Mouse (Mus musculus): ENCODE measurements at regions not wholly inside any gene's neighbourhood (a gene's known extent, or its start where the extent isn't known, plus 50 kb on each side); places are given as distances from the start of the nearest gene placed in this dataset.

DNA sequence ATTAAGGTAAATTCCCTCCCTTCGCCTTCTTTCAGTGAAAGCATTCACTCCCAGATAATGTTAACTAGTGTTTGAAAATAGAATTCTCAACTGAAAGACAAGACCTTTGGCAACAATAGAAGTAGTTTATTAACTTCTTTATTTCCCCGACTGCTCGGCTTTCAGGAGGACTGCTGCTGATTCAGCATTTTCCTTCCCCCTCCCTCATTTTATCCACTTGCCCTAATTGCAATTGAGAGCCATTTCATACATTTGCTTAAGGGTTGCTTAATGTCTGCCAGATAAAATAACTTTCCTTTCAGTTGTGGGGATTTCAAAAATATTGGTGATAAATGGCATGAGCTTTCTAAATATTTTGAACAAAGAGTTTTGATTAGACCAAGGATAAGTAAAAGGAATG is 744.5 kb downstream of the Brinp3 start:
- DNase-seq (ENCODE audit: low spot score), result no peak

DNA sequence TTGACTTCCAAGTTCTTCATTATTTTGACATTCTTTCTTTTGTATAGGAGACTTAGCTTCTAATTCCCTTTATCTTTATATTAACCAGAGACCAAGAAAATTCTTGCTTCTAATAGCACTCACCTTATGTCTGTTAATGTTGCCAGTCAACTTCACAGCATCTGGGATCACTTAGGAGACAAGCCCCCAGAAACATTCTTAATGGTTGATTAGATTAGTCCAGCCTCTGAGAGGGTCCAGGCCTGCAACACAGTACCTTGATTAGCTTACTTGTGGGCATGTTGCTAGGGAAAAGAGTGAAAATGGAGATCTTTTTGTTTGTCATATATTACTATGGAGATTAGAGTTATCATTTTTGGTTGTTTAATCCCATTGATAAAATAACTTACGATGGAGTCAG is 778.8 kb downstream of the Brinp3 start:
- DNase-seq (ENCODE audit: low spot score), result no peak

DNA sequence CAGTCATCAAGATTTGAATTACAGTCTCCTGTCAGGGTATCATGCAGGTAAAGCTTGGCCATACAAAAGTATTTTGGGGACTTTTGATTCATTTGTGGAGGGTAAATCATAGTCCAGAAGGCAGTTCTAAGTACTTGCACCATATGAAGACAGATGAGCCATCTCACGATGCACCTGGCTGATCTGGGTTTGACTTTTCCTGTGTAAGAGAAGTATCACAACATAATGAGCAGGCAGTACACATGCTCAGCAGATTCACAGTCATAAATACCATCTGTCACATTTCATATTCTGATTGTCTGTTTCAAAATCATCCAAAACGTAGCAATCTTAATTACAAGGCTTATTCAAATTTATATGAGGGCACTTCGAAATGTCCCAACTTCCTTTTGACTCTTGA is 796.6 kb downstream of the Brinp3 start:
- no peak for DNase-seq (ENCODE audit: low spot score)

DNA sequence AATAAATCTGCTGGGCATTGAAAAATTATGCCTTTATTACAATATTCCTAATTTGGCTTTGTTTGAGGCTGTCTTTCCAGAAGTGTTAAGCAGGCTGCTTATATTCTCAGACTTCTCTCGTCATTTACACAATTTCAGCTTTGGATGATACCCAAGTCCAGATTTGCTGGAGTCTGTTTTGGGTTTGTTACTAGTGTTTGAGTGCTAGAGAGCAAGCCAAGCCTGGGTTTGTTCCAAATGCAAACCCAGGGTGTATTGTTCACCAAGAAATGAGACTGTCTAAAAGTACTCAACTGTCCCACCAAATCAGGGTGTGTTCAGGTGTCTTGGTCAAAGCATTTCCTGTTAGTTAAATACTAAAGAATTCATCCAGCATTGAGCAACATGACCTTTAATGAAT is 814.7 kb downstream of the Brinp3 start:
- no peak for DNase-seq (ENCODE audit: low spot score)

DNA sequence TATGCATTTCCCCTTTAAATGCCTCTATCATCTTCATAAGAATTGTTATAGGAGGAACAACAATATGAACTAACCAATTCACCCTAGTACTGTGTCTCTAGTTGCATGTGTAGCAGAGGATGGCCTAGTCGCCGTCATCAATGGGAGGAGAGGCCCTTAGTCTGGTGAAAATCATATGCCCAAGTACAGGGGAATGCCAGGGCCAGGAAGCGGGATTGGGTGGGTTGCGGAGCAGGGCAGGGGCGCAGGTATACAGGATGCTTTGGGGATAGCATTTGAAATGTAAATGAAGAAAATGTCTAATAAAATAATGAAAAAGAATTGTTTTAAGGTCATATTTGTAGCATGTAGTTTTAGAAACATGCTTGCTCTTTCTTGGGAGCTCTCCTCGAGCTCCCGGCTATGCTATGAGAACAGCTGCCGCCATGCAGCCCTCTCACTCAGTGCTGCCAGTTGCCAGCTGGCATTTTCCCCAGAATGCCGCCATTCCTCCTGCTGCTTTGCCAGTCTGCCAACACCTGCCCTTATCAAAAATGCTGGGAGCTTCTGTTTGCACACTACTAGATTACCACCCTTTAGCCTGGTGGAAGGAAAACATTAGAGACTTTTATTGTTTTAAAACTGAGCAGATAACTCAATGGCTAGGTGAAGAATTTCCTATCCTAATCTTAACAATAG is 848.9 kb downstream of the Brinp3 start:
- DNase-seq (ENCODE audit: low spot score), result no peak

DNA sequence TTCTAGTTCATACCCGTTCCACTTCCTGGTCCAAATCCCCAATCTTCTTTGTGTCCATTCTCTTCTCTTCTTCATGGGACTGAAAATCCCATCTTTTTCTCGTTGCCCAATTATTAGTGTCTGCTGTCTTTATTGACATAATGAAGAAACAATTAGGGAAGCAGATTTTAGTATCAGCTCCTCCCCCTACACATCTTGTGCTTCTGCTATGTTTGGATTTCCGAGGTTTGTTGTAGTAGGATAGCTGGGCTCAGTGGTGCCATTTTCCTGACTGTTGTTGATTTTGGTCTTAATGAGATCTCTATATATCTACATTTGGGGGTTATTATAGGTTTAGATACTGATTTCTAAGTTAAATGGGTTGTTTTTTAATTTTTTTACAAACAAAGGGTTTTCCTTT is 849.5 kb downstream of the Brinp3 start:
- no peak for DNase-seq (ENCODE audit: low spot score)

All from retina, embryonic 14.5 days (tissue).